Mouse (Mus musculus) heart, postnatal 36 days (tissue): ENCODE measurements around the gene Zc3h14. TPM values are rescaled to one million over a fixed set of nuclear protein-coding genes. Genes with fewer than 3 reads are reported as not detected.

ENCODE experiments used
- DNase-seq, 2 experiments: peaks; one replicate each; pipeline ENCODE4 v3.0.0; 2021 to 2022
- intact Hi-C: fragments of 180-260 bp; cut with DNase I; formaldehyde crosslinking; loops from one replicate; pipeline ENCODE4 v1.15.1; 2025
- total RNA-seq, 2 experiments: library from RNA; stranded (reverse); gene quantifications; 2 replicates each; pipeline ENCODE4 v1.2.3; 2021

Zc3h14 gene
- total RNA-seq, 2 experiments from 2014 or later = 59.0 to 59.9 TPM

- intact Hi-C loops = no loop called here
- DNase-seq = no peak
These were observed 88.1 kb downstream of the Zc3h14 start for GRCm38 (mm10) chr12:98834879-98835278.

- no peak for DNase-seq
- intact Hi-C loops = no loop called here
These were observed 88.7 kb downstream of the Zc3h14 start for GRCm38 (mm10) chr12:98835466-98835865.

Other genes with a start within 250 kb of the Zc3h14 start
- under 1 TPM in 1 of 2 experiments, not detected in 1; 0.22 TPM for gene Kcnk10, start 168.7 kb upstream of the Zc3h14 start, total RNA-seq
- 1 to 10 TPM; 5.8 to 6.3 TPM for gene Spata7, start 118.8 kb upstream of the Zc3h14 start, total RNA-seq
- 10 to 100 TPM; 28.3 to 31.5 TPM for gene Ptpn21, start 9.6 kb upstream of the Zc3h14 start, total RNA-seq
- gene Eml5, start 154.5 kb downstream of the Zc3h14 start, total RNA-seq = 1 to 10 TPM; 3.1 to 3.7 TPM
- 1 to 10 TPM; 5.4 TPM for gene Ttc8, start 173.6 kb downstream of the Zc3h14 start, total RNA-seq